Mouse (Mus musculus): ENCODE measurements at regions not wholly inside any gene's neighbourhood (a gene's known extent, or its start where the extent isn't known, plus 50 kb on each side); places are given as distances from the start of the nearest gene placed in this dataset.
A peak's percentile ranks its signal among the peaks of the same experiment; 100 is the strongest.

DNA sequence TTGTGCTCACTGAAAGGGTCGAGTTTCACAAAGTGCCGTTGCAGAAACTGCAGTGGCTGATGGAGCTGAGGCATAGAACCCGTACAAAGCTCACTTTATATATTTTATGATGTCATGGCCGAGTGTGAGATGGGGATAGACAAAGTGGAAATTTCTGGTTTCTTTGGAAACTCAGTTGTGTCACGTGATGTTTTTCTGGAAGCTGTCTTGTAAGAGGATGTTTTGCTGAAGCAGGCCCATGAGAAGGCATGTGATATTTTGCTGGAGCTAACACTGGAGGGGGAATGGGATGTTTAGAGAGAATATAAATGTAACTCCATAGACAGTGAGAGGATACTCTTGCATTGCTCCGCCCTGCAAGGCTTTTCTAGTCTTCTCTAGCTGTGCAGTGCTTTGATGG, 311.7 kb downstream of the Tmem132b start:
- DNase-seq (ENCODE audit: low spot score in 2 of 2), result no peak

DNA sequence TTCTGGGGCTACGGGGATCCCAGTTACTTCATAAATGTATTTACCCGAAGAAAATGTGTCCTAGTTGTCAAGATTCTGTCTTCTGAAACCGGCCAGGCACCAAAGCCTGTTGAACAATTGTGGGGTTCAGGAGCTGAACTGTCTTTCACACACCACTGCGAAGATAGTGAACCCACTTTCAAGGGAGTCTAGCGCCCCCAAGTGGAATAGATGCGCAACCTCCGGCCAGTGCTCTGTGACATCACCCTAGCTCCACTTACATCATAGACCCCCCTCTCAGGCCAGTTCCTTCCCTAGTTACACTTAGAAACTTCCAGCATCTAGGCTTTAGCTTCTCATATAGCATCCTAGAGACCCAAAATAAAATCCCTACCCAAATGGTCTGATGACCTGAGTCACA, 318.1 kb downstream of the Tmem132b start:
- DNase-seq (ENCODE audit: low spot score in 2 of 2), result no peak

DNA sequence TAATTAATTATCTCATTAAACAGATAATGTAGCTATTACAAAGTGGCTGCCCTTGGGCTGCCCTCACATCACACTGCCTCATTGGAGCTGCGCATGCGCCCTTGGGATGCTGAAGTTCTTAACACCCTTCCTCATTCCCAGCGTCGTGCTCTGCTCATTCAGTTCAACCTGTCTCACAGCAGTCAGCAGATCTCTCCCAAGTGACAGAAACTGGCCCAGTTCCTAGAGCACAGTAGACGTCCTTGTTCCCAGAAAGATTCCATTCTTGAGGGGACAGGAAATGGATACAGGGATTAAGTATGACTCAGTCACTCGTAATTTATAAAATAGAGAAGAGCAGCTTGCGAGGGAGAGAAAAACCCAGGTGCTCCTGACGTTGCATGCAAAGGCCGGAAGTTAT, 344.7 kb downstream of the Tmem132b start:
- no peak for DNase-seq (ENCODE audit: low spot score in 2 of 2)

DNA sequence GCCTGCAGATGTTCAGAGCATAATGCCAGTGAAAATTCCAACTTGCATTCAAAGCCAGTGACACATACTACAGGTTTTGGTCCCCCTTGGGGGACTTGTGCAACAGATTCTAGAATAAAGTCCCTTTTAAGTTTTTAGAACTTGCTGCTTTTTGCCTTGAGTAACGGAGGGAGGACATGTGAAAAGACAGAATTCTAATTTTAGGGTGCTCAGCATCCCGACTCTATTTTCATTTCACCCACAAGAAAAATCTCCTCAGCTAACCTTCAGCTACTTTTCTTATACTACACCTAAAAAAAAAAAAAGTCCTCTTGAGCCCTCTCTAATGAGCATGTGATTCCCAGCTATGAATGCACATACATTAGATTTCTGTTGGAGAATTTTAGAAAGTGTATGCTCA, 357.3 kb downstream of the Tmem132b start:
- DNase-seq (ENCODE audit: low spot score in 2 of 2), result no peak

DNA sequence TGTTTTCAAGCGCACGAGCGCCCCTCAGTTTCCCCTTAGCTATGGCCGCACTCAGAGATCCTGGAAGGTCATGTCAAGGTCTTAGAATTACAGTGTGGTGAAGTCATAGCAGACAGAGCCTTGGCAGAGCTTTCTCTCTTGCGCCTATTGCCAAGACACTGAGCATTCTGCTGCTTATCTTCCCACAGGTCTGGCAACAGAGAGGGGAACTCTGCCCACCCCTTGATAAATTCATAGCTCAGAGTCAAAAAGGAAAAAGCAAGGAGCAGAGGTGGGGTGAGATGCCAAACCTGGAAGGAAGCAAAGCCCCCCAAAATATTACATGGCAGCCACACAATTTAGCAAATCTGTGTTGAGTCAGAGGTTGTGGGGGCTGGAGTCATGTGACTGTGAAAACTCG, 362.3 kb downstream of the Tmem132b start:
- DNase-seq (ENCODE audit: low spot score in 2 of 2), result no peak

DNA sequence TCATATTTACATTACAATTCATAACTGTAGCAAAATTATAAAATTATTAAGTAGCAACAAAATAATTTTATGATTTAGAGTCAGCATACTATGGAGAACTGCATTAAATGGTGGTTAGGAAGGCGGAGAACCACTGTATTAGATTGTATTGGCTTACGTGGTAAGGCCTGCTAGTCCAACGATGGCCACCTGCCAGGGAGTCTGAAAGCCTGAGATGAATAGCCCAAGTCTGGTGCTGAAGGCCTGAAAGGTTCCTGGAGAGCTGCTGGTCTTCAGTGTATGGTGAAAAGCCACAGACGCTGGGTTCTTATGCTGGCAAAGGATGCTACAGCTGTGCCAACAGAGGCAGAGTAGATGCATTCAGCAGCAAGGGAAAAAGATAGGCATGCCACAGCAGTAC, 370.5 kb downstream of the Tmem132b start:
- DNase-seq (ENCODE audit: low spot score in 2 of 2), result no peak

DNA sequence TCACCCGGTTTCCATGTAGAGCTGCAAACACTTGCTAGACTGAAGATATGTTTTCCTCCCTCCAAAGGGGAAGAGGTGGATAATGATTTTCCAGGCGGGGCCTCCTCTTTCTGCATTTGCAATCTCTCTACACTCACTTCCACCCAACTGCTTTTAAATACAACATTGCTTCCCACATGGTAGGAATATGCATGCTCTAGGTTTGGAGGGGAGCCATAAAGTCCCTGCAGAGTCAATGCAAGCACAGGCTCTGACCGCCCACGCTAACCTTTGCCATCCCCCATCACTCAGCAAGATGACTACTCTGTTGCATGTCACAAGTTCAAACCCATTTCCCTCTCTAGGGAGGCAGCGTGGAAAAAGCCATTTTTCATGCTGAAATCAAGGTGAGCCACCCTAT, 372.9 kb downstream of the Tmem132b start:
- DNase-seq (ENCODE audit: low spot score in 2 of 2), result no peak

DNA sequence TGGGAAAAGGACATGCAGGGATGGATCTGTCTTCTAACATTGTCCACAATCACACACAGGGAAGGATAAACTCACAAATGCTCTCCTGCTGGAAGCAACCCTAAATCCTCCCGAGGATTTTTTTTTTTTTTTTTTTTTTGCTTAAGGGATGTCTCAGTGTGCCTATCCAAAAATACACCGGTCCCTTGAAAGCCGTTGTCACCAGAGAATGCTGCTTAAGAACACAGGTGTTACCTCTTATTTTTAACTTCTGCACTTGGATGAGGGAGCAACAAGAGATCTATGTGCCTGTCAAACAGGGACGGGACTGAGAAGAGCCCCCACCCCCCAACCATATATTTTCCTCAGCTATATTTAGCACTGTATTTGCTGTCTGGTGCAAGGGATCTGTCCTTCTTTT, 375.8 kb downstream of the Tmem132b start:
- DNase-seq (ENCODE audit: low spot score in 2 of 2), result no peak

DNA sequence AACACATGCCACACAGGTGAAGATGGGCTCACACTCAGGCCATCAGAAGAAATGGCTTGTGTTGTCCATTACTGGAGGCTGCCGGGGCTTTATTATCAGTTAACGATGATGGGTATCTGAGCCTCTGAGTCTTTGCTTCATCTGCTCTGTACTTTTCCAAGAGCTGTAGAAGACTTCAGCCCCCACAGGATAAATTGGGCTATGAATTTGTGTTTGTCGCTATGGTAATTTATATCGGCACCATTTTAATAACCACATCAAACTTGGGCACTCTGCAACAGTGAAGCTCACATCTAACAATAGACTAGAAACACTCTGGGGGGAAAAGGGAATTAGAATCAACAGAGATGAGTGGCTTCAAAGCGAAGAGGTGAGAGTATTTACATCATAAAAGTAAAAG, 376.3 kb downstream of the Tmem132b start:
- no peak for DNase-seq (ENCODE audit: low spot score in 2 of 2)

DNA sequence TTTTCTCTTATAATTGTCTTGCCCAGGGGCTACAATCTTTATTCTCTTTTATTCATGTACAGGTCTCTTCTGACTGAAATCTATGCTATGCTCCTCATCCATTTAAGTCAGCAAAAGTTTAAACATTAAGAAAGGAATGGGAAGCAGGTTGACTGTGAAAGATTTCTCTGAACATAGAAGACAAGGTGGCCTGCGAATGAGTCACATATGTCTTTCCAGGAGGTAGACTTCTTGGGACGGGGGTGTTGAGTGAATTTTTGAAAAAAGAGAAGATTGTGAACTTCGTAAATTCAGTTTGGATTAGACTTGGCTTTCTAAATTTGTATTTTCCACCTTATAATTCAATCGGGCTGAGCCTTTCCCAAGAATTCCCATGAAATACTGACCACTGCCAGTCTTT, 384.3 kb downstream of the Tmem132b start:
- DNase-seq (ENCODE audit: low spot score in 2 of 2), result no peak

DNA sequence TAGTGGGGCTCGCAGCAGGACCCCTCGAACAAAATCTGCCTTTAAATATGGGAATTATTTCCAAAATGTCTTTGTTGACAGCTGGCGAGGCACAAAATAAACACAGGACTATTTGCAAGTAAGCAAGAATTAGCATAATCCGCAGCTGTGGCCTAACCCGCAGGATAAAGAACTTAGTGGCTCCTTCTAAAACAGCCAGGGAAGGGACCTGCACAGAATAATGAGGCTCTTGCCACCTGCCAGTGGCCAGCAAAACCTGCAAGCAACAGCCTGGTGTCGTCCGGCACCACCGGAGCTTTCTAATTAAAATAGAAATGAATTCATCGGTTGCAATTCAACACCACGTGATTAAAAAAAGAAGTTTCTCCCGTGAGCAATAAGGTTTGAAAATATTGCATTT, 389.4 kb downstream of the Tmem132b start:
- no peak for DNase-seq (ENCODE audit: low spot score in 2 of 2)

DNA sequence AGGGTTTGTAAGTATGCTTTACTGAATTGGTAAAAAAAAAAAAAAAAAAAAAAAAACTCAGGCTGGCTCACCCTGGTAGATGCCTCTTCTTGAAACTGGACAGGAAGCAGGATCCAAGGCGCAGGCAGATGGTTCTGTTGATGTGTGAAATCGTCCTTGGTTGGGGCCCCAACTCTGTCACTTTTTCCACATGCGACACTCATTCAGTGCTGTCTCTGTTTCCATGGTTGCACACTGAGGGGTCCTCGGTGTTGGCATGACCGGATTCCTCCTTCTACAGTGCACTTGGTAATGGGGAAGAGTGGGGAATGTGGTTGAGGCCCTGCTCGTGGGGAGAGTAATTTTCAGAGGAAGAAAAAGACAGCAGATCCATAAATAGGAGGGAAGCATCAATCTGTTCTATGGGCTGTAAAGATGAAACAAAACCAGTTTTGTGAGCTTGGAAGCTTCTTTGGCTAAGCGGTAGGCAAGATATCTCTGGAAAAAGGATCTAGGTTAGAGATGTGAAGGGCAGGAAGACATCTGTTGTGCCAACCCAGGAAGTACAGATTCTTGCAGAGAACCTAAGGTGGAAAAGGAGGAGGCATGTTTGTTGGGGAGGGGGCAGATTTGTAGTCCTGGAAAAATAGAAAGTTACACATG, 394.4 kb downstream of the Tmem132b start:
- DNase-seq (ENCODE audit: low spot score in 2 of 2), result no peak

DNA sequence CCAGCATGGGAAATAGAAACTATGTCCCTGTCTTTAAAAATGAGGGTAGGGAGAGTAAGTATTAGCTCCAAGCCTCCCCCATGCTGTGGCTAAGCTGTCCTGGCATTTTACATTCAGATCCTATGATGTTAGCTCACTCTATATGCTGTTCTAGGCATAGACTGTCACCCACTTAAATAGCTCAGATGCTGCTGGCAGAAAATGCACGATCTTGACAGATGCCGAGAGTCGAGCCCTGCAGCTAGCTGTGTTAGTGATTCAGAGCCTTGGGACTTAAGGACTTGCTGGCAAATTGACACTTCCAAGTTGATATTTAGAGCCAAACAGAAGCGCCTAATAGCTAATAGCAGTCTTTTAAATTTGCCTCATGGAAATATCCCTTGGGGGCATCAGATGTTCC, 399.9 kb downstream of the Tmem132b start:
- DNase-seq (ENCODE audit: low spot score in 2 of 2), result peak; percentile 33 to 34

DNA sequence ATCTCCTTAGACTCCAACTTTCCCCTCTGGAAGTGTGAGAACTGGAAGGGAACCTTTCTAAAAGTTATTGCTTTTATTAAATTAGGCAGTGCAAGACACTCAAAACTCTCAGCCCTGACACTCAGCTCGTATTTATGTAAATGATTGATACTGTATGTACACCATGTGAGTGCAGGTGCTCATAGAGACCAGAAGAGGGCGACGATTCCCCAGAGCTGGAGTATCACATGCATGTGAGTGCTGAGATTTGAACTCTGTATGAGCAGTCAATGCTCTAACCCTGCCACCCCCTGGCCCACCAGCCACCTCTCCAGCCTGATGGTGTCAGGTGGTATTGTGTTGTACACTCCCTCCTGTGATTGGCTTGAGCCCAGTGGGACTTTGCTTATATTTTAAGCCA, 407.8 kb downstream of the Tmem132b start:
- no peak for DNase-seq (ENCODE audit: low spot score in 2 of 2)

DNA sequence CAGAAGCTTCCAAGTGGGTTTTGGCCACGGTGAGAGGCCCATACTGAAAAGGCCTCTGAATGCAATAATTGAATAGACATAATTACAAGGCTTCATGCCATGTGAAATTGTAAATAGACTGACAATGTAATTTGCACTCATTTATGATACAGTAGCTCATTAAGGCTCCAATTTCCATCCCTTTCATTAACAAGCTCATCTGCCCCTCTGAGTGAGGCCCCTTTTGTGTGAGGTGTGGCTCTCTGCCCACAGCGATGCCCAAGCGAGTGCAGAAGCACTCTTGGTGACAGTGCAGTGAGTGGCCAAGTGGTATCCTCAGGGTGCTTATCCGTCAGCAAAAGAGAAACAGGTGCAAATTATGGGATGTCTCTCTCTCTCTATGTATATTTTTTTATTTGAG, 415.2 kb downstream of the Tmem132b start:
- no peak for DNase-seq (ENCODE audit: low spot score in 2 of 2)

DNA sequence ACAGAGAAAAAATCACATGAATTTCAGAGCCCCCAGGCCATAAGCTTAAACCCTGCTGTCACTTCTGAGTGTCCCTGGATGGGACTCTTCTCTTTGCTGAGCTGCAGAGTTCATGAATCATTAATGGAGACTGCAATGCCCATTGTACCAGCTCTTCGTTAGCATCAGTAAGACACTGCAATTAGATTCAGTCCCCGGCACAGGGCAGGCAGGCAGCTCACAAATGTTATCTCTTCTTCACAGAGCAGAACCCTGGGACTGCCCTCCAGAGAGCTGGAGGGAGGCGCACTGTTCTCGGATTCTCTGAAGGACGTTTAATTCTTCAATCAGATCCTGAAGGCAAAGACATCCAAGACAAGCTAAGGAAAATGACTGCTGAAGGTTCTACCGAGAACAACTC, 420.1 kb downstream of the Tmem132b start:
- no peak for DNase-seq (ENCODE audit: low spot score in 2 of 2)

DNA sequence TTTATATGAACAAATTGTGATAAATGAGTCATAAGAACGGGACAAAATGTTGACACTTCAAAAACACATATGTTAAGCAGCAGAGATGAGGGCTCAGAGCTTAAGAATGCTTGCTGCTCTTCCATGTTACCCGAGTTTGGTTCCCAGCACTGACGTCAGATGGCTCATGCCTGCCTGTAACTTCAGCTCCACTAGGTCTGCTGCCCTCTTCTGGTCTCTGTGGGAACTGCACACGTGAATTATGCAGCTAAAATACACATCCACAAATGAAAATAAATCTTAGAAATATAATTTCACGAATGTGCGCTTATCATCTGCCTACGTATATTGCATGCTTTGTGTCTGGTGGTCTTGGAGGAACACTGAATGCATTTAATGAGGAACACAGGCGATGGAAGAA, 432.5 kb downstream of the Tmem132b start:
- no peak for DNase-seq (ENCODE audit: low spot score in 2 of 2)

DNA sequence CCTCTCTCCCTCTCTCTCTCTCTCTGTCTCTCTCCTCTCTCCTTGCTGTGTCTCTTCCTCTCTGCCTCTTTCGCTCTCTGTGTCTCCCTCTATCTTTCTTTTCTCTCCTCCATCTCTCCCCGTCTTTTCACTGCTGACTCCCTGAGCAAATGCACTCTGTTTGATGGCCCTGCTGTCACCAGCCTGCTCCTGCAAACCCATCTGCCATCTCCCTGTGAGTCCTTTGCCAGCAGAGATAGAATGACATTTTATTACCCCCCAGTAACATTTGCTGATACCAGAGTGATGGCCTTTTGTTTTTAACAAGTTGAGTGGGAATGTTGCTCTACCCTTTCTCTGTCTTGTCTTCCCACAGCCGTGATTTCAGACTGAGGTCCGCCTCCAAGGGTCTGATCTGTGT, 436.6 kb downstream of the Tmem132b start:
- no peak for DNase-seq (ENCODE audit: low spot score in 2 of 2)

DNA sequence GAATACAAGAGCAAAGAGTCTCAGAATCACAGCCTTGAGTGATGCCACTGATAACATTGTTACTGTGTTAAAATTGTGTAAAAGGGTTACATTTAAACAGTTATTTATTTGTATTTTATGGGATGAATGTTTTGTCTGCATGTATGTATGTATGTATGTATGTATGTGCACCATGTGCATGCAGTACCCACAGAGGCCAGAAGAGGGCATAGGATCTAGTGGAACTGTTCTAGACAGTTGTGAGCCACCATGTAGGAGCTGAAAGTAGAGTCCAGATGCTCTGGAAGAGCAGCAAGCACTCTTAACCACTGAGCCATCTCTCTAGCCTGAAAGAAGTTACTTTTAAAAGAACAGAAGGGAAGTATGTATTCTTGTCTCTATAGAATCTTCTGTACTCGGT, 442.5 kb downstream of the Tmem132b start:
- DNase-seq (ENCODE audit: low spot score in 2 of 2), result no peak

DNA sequence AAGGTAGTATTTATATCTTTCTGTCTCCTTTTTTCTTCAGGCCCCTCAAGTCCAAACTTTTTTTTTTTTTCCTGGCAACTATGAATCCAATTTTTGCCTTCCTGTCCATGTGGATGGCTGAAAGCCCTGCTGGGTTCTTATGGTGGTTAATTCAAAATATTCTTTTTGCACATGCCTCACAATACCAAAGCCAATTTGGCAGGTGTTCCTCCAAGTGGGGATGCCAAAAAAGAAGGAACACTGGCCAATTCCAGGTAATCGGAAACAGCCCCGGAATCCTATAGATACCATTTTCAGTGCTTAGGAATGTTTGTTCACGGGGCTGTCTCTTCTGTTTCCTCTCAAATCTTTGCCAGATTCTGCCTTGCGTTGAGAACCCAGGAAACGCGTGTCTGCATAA, 448.2 kb downstream of the Tmem132b start:
- no peak for DNase-seq (ENCODE audit: low spot score in 2 of 2)

DNA sequence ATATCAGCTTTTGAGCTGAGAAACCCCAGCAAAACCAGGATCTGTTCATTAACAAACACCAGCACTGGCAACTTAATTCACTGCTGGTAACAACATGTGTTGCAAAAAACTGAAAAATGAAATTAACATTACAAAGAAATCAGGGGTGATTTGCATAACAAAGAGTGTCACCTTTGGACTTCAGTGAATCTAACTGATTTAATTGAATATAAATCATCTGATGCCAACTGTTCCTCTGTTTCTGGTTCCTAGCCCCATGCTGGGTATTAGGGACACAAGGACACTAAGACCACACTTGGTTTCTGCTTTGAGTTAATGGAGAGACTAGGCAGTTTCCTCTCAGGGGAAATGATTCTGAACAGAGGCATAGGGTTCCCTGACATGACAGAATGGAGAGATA, 453.8 kb downstream of the Tmem132b start:
- no peak for DNase-seq (ENCODE audit: low spot score in 2 of 2)

DNA sequence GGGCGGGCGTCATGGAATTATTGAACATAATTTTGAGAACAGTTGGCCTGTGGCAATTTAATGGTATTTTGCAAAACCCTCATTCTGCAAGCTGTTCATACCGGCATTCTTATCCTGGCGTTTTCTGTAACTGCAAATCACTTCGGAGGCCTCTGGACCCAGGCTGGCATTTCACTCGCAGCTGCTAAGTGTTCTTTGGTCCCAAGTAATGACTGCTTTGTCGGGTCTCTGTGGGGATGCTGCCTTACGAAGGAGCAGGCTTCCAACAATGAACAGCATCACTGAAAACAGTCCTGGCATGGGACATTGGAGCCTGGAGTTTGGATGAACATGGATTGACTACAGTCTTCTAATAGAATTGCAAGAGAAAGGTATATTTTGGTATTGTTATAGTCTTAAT, 465.6 kb downstream of the Tmem132b start:
- no peak for DNase-seq (ENCODE audit: low spot score in 2 of 2)

DNA sequence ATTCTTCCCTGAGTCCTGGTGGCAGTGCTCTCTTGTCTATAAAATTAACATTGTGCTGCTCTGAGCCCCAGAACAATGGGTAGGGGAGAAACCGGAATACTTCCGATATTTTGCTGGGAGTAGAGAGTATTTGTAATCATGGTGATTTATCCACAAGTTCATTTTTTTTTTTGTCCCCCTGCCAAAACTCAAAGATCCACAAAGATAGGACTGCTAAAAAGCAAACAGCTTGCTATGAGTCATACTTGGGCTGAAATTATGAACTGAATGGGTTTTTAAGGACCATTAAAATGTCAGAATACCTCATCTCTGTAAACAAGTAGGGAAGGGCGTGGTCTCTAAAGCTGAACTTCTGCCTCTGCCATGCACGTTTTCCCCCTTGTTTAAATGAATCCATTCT, 476.3 kb downstream of the Tmem132b start:
- no peak for DNase-seq (ENCODE audit: low spot score in 2 of 2)

DNA sequence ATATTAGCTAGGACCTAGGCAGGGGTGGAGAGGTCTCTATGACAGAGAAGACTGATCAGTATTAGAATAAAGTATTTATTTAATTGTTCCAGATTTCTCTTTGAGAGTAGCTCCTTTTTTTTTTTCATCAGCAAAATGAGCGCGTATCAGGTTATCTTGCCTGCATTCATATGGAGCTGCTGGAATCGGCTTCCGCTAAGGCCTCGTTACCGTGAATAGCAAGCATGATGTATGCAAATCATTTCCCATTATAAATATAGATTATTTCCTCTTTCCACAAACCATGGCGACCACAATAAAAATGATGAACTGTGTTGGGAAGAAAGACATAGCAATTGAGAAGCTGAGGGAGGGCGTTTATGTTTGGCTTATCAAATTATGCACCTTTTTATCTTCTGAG, 476.7 kb downstream of the Tmem132b start:
- DNase-seq (ENCODE audit: low spot score in 2 of 2), result no peak

DNA sequence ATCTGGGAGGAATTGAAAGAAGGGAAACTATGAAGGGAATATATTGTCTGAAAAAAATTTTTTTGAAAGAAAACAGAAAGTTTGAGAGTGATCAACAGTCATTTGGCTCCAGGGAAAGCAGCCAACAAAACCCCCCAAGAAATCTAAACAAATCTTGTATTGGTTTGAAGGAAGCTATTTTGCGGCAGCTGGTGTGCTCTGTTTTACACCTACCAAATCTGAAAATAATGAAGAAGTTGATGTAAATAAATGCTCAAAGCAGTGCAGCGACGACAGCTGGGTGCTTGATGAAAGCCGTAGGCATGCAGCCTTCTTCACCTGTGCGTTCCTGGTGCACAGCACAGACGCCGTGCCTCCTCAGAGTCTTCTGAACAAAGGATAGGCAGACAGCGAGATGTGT, 488.2 kb downstream of the Tmem132b start:
- no peak for DNase-seq (ENCODE audit: low spot score in 2 of 2)

Measured in frontal cortex, postnatal 14 days (tissue).